Mouse (Mus musculus) midbrain, embryonic 13.5 days (tissue): ENCODE results near the gene Nol12. TPM values are rescaled to one million over a fixed set of nuclear protein-coding genes. Genes with fewer than 3 reads are reported as not detected.

Experiments used
- ATAC-seq: fragments of 200-750 bp; cut with Nextera tagmentation; 2 replicates; pipeline ENCODE4 v1.8.0; 2017; ENCODE audit warnings: mild to moderate bottlenecking, moderate TSS enrichment, moderate library complexity
- H3K27ac ChIP-seq: fragments of 300-500 bp; sonication (generic); 2 replicates; pipeline ENCODE4 v1.5.1; 2015; ENCODE audit warnings: inconsistent platforms, mild to moderate bottlenecking, moderate library complexity
- H3K27me3 ChIP-seq: fragments of 300-500 bp; sonication (generic); 2 replicates; pipeline ENCODE4 v1.6.1; 2015; ENCODE audit warnings: mild to moderate bottlenecking, inconsistent platforms
- H3K36me3 ChIP-seq: fragments of 300-500 bp; sonication (generic); 2 replicates; pipeline ENCODE4 v1.6.1; 2015; ENCODE audit warnings: mild to moderate bottlenecking, inconsistent platforms
- H3K4me1 ChIP-seq: fragments of 300-500 bp; sonication (generic); replicated peaks from 2 replicates; pipeline ENCODE4 v1.6.1; 2015; ENCODE audit warnings: inconsistent platforms
- H3K4me2 ChIP-seq: fragments of 300-500 bp; sonication (generic); replicated peaks from 2 replicates; pipeline ENCODE4 v1.6.1; 2015; ENCODE audit warnings: moderate library complexity, mild to moderate bottlenecking, inconsistent platforms
- H3K4me3 ChIP-seq: fragments of 300-500 bp; sonication (generic); replicated peaks from 2 replicates; pipeline ENCODE4 v1.5.1; 2015; ENCODE audit warnings: mild to moderate bottlenecking, inconsistent platforms
- H3K9ac ChIP-seq: fragments of 300-500 bp; sonication (generic); replicated peaks from 2 replicates; pipeline ENCODE4 v1.6.1; 2015; ENCODE audit warnings: mild to moderate bottlenecking, inconsistent platforms
- H3K9me3 ChIP-seq: fragments of 300-500 bp; sonication (generic); 2 replicates; pipeline ENCODE4 v1.6.1; 2016; ENCODE audit warnings: mild to moderate bottlenecking, inconsistent platforms
- WGBS: fragments of 180-500 bp; shearing (Covaris S2); methylation state at CpG from one replicate; pipeline ENCODE4 v1.1.7; 2015; 5-methylcytosine and 5-hydroxymethylcytosine counted together
- polyA plus RNA-seq: library from polyadenylated mRNA; unstranded; fragments of >200 nt; fragmentation: Nextera tagmentation; extraction: Ambion mirVana; gene quantifications from 2 replicates; pipeline ENCODE4 v1.2.1, GENCODE M21; 2015

Nol12 gene
- polyA plus RNA-seq, 1 experiment from 2014 or later: 58.0 TPM

DNA sequence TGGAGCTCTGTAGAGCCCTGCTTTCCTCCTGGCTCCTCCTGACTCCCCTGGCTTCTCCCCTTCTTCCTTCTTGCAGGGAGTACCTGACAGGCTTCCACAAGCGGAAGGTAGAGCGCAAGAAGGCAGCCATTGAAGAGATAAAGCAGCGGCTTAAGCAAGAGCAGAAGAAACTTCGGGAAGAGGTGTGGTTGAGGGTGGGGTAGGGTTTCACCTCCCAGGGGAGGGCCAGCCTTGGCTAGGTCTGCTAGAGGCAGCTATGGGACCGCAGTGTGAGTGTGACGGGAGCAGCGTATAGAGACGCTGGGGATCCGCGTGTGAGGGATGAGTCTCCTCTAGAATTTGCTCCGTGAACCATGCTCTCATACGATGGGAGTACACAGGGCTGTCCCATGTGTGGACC lies 1.7 kb downstream of the Nol12 start:
- peak overlapping the region; percentile 75 for H3K4me2 ChIP-seq
- H3K9me3 ChIP-seq: no peaks in the 10 kb centered on the region
- H3K27ac ChIP-seq: no peak overlapping the region
- 93% methylated on average over 12 of the region's 12 CpGs for WGBS
- H3K4me1 ChIP-seq: peaks cover 17% of the 10 kb centered on the region
- no peak overlapping the region; the same call in 1 of the 2 replicates for H3K9ac ChIP-seq
- no peak for ATAC-seq
- H3K27me3 ChIP-seq: no peaks in the 10 kb centered on the region
- H3K36me3 ChIP-seq: peaks cover 46% of the 10 kb centered on the region
- no peak overlapping the region for H3K4me3 ChIP-seq

DNA sequence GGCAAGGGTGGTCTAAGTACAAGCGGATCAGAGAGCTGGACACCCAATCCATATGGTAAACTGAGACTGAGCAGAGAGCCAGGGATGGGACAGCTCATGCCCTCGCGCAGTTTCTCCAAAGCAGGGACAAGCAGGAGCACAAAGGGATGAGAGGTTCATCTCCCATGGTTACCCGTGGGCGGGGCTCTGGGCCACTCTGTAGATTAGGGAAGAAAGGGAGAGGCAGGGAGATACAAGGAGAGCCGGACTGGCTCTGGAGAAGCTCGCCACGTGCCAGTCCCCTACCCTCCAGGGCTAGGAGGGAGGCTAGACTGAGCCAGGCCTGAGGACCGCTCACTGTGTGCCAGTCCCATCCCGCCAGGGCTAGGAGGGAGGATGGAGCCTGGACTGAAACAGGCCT lies 2.6 kb downstream of the Nol12 start:
- WGBS: 81% methylated on average over 10 of the region's 10 CpGs
- Histone ChIP-seq H3K9me3 (no peaks in the 10 kb centered on the region), H3K4me2 (no peak overlapping the region), H3K9ac (no peak overlapping the region), H3K27ac (no peak overlapping the region), H3K4me3 (no peak overlapping the region), H3K4me1 (peaks cover 18% of the 10 kb centered on the region), H3K36me3 (peaks cover 52% of the 10 kb centered on the region), H3K27me3 (no peaks in the 10 kb centered on the region)
- ATAC-seq: no peak

DNA sequence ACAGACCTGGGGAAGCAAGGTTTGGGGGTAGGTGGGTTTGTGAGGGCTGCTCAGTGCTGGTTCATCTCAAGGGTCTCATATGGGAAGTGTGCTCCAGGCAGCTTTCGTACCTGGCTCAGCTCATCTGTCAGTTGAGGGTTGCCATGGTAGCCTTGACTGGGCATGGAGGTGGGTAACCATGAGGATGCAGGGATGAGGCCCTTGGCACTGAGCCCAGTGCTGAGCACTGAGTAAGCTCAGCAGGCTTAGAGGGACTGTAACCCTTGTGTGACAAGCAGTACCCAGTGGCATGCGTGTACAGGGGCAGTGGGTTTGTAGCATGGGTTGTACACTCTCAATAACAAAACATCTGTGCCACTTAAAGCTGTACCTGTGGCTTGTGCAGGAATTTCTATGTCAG lies 3.2 kb downstream of the Nol12 start:
- Histone ChIP-seq H3K27me3 (no peaks in the 10 kb centered on the region), H3K4me1 (peaks cover 24% of the 10 kb centered on the region), H3K36me3 (peaks cover 52% of the 10 kb centered on the region), H3K4me3 (no peak overlapping the region), H3K9me3 (no peaks in the 10 kb centered on the region), H3K27ac (no peak overlapping the region), H3K9ac (no peak overlapping the region), H3K4me2 (no peak overlapping the region)
- 94% methylated on average over 2 of the region's 2 CpGs for WGBS
- no peak for ATAC-seq

DNA sequence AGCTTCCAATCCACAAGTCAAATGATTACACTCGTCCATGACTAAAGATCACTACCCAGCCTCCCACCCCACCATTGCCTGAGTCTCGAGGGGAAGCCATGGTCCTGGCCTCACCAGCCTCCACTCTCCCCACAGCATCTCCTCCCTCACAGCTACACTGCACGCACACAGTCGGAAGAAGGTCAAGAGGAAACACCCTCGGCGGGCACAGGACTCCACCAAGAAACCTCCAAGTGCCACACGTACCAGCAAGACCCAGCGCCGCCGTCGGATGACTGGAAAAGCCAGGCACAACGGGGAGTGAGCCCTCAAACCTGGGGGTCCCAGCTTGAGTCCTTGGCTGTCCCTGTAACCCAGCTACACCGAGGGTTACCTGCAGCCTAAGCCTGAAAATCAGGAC lies 5.6 kb downstream of the Nol12 start:
- no peak overlapping the region for H3K4me2 ChIP-seq
- no peak overlapping the region for H3K9ac ChIP-seq
- WGBS: 95% methylated on average over 13 of the region's 13 CpGs
- H3K9me3 ChIP-seq: no peaks in the 10 kb centered on the region
- peaks cover 52% of the 10 kb centered on the region for H3K36me3 ChIP-seq
- no peak overlapping the region for H3K4me3 ChIP-seq
- ATAC-seq: no peak
- no peaks in the 10 kb centered on the region for H3K27me3 ChIP-seq
- H3K27ac ChIP-seq: no peak overlapping the region
- peaks cover 26% of the 10 kb centered on the region for H3K4me1 ChIP-seq

DNA sequence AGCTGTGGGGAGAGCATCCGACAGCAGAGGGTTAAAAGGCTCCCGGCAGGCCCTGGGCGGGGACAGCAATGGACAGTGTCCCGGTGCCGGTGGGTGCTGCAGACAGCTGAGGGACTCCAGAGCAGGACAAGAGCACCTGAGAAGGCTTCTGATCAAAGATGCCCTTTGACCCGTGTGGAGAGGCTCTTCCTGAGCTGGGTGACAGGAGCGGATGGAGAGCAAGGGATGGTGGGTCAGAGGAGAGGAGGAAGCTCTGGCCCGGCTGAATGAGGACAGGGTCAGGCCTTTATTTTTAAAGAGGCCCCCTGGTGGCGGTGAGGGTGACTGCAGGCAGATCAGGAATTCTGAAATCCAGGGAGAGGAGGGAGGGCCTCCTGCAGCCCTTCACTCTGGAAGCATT lies 7.9 kb downstream of the Nol12 start:
- ATAC-seq: peak; percentile 65
- H3K27ac ChIP-seq: peak overlapping the region; percentile 44; the same call in 1 of the 2 replicates
- H3K4me2 ChIP-seq: peak overlapping the region; percentile 50
- H3K9ac ChIP-seq: peak overlapping the region; percentile 57
- 4% methylated on average over 9 of the region's 9 CpGs for WGBS
- peak overlapping the region; percentile 29 for H3K4me3 ChIP-seq
- peaks cover 44% of the 10 kb centered on the region for H3K36me3 ChIP-seq
- no peaks in the 10 kb centered on the region for H3K9me3 ChIP-seq
- peaks cover 15% of the 10 kb centered on the region for H3K4me1 ChIP-seq
- peaks cover 17% of the 10 kb centered on the region; the same call in 1 of the 2 replicates for H3K27me3 ChIP-seq

DNA sequence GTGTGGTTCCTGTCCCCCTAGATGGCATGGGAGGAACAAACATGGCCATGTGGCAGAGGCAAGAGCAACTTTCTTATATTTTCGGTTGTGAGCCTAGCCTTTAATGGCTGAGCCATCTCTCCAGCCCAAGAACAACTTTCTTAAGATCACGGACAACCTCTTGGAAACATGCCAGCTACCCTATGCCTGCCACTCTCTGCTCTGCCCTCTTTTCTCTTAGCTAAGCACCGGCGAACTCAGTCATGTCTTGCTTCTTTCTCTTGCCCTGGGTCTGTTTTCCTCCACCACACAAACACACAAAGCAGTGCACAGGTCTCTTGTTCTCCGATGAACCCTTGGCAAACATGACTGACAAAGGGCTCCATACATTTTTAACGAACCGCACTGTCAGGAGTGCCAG lies 11.5 kb downstream of the Nol12 start:
- no peak overlapping the region for H3K4me2 ChIP-seq
- peaks cover 13% of the 10 kb centered on the region for H3K36me3 ChIP-seq
- H3K9me3 ChIP-seq: no peaks in the 10 kb centered on the region
- 73% methylated on average over 7 of the region's 7 CpGs for WGBS
- no peak overlapping the region for H3K4me3 ChIP-seq
- no peak for ATAC-seq
- peaks cover 17% of the 10 kb centered on the region; the same call in 1 of the 2 replicates for H3K27me3 ChIP-seq
- no peak overlapping the region for H3K27ac ChIP-seq
- no peak overlapping the region for H3K9ac ChIP-seq
- peaks cover 35% of the 10 kb centered on the region for H3K4me1 ChIP-seq

DNA sequence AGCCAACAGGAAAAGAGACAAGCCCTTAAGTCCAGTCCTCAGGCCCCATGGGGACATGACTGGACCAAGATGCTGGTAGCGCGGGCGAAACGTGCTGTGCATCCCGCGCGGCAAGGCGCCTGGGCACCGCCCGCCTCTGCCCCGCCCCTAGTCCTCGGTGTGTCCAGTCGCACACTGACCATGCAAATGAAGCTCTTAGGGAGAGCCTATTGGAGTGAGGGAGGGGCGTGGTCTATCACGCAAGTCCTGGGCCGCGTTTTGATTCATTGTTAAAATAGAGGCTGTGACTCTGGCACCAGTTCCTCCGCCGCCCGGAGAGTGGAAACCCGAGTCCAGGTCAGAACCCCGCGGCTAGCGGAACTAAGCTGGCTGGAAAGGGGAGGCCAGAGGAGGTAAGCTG lies 12.9 kb downstream of the Nol12 start, which contains the start of gene Triobp:
Gene Triobp (plus strand): TSS at position 68 of the 400 bp plus-strand sequence.
- Histone ChIP-seq H3K36me3 (peaks cover 18% of the 10 kb centered on the region), H3K27me3 (peaks cover 17% of the 10 kb centered on the region; the same call in 1 of the 2 replicates), H3K9me3 (no peaks in the 10 kb centered on the region), H3K4me1 (peaks cover 31% of the 10 kb centered on the region), H3K27ac (peak within 1 kb of the TSS; percentile 77), H3K4me2 (peak within 1 kb of the TSS; percentile 75), H3K9ac (peak within 1 kb of the TSS; percentile 77), H3K4me3 (peak within 1 kb of the TSS; percentile 58)
- under 1% methylated on average over 24 of the region's 24 CpGs for WGBS
- peak; percentile 98 for ATAC-seq

DNA sequence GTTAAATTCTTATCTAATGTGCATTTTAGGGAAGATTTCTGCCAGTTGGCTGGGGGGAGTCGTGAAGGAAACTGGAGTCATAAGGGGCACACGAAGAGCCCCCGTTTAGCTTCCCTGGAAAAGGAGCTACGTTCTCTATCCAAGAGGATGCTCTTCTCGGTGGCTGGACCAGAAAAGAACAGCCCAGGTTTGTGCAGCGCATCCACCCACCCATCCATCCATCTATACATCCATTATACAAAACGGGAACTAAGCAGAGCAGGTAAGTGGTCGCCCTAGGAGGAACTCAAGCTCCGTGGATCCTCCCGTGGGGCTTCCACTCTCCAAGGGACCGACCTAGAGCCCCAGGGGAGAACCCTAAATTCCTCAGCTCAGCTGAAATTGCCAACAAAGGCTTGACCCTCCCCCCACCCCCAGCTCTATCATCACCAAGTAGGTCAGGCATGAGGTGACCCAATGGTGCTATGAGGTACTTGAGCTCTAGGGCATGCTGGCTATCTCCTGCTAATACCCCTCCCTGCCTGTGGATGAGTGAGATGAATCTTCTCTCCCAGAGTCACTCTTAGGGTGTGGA lies 13.5 kb downstream of the Nol12 start:
- Histone ChIP-seq H3K4me1 (peaks cover 26% of the 10 kb centered on the region), H3K4me2 (peak overlapping the region; percentile 75), H3K4me3 (peak overlapping the region; percentile 58), H3K9ac (peak overlapping the region; percentile 77), H3K36me3 (peaks cover 24% of the 10 kb centered on the region), H3K9me3 (no peaks in the 10 kb centered on the region), H3K27me3 (peaks cover 17% of the 10 kb centered on the region; the same call in 1 of the 2 replicates), H3K27ac (peak overlapping the region; percentile 77)
- 5% methylated on average over 11 of the region's 11 CpGs for WGBS
- peak; percentile 51 for ATAC-seq

DNA sequence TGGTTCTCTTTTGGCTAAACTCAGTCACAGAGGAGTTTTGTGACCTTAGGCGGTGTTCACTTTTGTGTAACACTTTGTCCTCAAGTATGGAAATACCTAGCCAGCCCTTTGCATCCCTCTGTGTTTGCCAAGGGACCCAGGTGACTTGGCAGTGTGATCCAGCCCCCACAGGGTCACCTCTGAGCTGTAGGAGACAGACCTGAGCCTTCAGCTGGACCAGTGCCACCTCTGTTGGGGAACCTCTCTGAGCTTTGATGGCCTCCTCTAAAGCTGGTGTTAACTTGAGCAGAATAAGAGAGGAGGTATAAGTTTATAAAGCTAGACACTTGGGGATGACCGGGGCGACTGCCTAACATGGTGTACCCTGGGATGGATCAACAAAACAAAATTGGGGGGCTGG lies 14.2 kb downstream of the Nol12 start:
- H3K9ac ChIP-seq: no peak overlapping the region
- peak overlapping the region; percentile 58 for H3K4me3 ChIP-seq
- peak overlapping the region; percentile 75 for H3K4me2 ChIP-seq
- H3K36me3 ChIP-seq: peaks cover 30% of the 10 kb centered on the region
- ATAC-seq: no peak
- no peak overlapping the region for H3K27ac ChIP-seq
- peaks cover 17% of the 10 kb centered on the region; the same call in 1 of the 2 replicates for H3K27me3 ChIP-seq
- no peaks in the 10 kb centered on the region for H3K9me3 ChIP-seq
- WGBS: 95% methylated on average over 3 of the region's 3 CpGs
- peaks cover 26% of the 10 kb centered on the region for H3K4me1 ChIP-seq

DNA sequence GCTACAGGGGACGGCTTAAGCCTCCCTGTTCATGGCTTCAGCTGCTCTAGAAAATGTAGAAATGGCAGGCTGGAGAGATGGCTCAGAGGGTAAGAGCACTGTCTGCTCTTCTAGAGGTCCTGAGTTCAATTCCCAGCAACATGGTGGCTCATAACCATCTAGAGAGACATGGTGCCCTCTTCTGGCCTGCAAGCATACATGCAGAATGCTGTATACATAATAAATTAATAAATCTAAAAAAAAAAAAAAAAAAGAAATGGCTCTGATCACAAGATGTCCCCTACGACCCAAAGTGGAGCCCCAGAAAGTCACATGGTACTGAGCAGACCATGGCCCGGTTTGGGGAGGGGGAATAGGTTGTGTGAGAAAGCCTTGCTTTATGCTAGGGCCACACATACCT lies 20.9 kb downstream of the Nol12 start:
- no peak for ATAC-seq
- Histone ChIP-seq H3K9ac (no peak overlapping the region), H3K36me3 (peaks cover 78% of the 10 kb centered on the region), H3K9me3 (no peaks in the 10 kb centered on the region), H3K4me1 (peaks cover 4% of the 10 kb centered on the region; the same call in 1 of the 2 replicates), H3K27ac (no peak overlapping the region), H3K4me2 (no peak overlapping the region), H3K4me3 (no peak overlapping the region), H3K27me3 (no peaks in the 10 kb centered on the region)
- WGBS: 73% methylated on average over 3 of the region's 3 CpGs

DNA sequence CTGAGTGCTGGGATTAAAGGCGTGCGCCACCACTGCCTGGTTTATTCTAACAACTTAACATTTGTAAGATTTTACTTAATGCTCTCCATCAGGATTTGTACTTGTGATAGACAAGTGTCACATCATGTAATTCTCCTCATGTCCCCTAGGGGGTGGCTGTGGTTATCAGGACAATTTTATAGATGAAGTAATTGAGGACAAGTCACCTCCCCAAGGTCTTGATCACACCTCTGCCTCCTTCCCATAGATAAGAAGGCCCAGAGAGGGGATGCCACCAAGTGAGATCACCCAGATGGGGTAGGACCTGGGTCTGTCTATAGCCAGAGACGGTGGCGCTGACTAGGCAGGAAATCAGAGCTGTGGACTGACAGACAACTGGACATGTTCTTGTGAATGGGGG lies 21.6 kb downstream of the Nol12 start:
- H3K27me3 ChIP-seq: no peaks in the 10 kb centered on the region
- no peak for ATAC-seq
- peaks cover 79% of the 10 kb centered on the region for H3K36me3 ChIP-seq
- H3K4me2 ChIP-seq: no peak overlapping the region
- no peaks in the 10 kb centered on the region for H3K4me1 ChIP-seq
- no peak overlapping the region for H3K27ac ChIP-seq
- H3K9me3 ChIP-seq: no peaks in the 10 kb centered on the region
- H3K4me3 ChIP-seq: no peak overlapping the region
- 90% methylated on average over 4 of the region's 4 CpGs for WGBS
- H3K9ac ChIP-seq: no peak overlapping the region

DNA sequence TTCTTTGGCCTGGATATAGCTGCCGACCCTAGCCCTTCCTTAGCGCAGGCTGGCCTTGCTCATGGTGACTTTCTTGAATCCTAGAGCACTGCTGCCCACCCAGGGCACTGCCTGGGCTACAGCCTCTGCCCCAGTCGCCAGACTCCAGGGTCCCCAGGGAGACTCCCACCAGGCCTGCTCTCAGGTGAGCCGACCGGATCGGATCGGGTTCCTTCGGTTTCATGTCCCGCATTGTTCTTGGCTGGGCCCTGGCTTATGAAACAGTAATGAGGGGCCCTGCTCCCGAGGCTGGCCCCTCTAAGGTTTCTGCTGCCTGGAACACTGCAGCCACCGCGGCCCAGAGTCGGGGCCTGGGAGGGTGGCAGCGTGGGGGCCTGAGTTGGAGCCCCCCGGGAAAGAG lies 22.3 kb downstream of the Nol12 start:
- no peak overlapping the region for H3K4me3 ChIP-seq
- 79% methylated on average over 15 of the region's 15 CpGs for WGBS
- H3K27ac ChIP-seq: no peak overlapping the region
- no peaks in the 10 kb centered on the region for H3K9me3 ChIP-seq
- H3K36me3 ChIP-seq: peaks cover 80% of the 10 kb centered on the region
- H3K4me1 ChIP-seq: no peaks in the 10 kb centered on the region; the same call in 1 of the 2 replicates
- no peak for ATAC-seq
- no peaks in the 10 kb centered on the region for H3K27me3 ChIP-seq
- H3K4me2 ChIP-seq: no peak overlapping the region
- no peak overlapping the region for H3K9ac ChIP-seq

DNA sequence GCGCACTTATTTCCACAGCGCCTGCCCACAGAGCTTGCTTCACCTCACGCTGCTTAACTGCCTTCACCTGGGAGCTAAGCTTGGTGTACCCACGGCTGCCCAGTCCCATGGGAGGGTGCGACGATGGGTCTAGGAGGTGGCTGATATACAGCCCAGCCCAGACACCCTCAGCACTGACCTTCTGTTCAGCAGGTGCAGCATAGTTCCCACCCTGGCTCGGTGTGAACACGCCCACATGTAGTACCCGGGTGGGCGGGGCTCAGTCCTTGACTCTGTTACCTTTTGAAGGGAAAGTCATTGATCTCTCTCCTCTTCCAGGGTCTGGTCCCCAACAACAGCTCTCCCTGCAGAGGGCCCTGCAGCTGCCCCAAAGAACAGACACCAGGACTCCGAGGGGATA lies 24.8 kb downstream of the Nol12 start:
- no peak overlapping the region for H3K9ac ChIP-seq
- no peaks in the 10 kb centered on the region for H3K9me3 ChIP-seq
- no peak overlapping the region for H3K4me3 ChIP-seq
- H3K27ac ChIP-seq: no peak overlapping the region
- H3K4me1 ChIP-seq: peaks cover 7% of the 10 kb centered on the region
- no peak overlapping the region for H3K4me2 ChIP-seq
- 95% methylated on average over 11 of the region's 11 CpGs for WGBS
- no peak for ATAC-seq
- H3K27me3 ChIP-seq: no peaks in the 10 kb centered on the region
- peaks cover 74% of the 10 kb centered on the region for H3K36me3 ChIP-seq
